Mouse (Mus musculus): ENCODE data around the gene Borcs8. TPM values are rescaled to one million over a fixed set of nuclear protein-coding genes. Genes with fewer than 3 reads are reported as not detected.
A peak's percentile ranks its signal among the peaks of the same experiment; 100 is the strongest.

Gene Borcs8
- polyA plus RNA-seq, 2 experiments, result 25.4 to 27.1 TPM

GRCm38 (mm10) chr8:70158069-70158853 is 19.0 kb downstream of the Borcs8 start:
- peak overlapping the region; percentile 42 to 63 for H3K4me3 ChIP-seq (ENCODE audit: insufficient read depth in 1 of 2, low read depth in 2 of 2, low read length in 2 of 2)
- no peaks in the 10 kb centered on the region for H3K36me3 ChIP-seq (replicated peaks; ENCODE audit: control insufficient read depth, insufficient read depth, low read depth)
- peak overlapping the region; percentile 84 for H3K4me2 ChIP-seq (ENCODE audit: low read depth)
- H3K4me1 ChIP-seq (replicated peaks; ENCODE audit: control insufficient read depth in 2 of 2, insufficient read depth in 2 of 2, low read length in 1 of 2), result peaks cover 0 to 2% of the 10 kb centered on the region in 2 experiments; a peak in 1 of 4 replicates
- H3K9me3 ChIP-seq (ENCODE audit: control insufficient read depth, low read length), result no peaks in the 10 kb centered on the region
- peak in 1 of 3 experiments; percentile 55 for DNase-seq (ENCODE audit: low read depth in 3 of 3, low spot score in 3 of 3)
- peak overlapping the region; percentile 43; the same call in 1 of the 2 replicates for H3K9ac ChIP-seq (replicated peaks)
- 7% methylated on average over 40 of the region's 40 CpGs for WGBS (ENCODE audit: insufficient replicate concordance)
- TF ChIP-seq EP300 (IDR thresholded peaks at IDR 0.05; ENCODE audit: low read depth) (no peak), CTCF (IDR thresholded peaks at IDR 0.05; ENCODE audit: low read depth) (no peak)
- no peaks in the 10 kb centered on the region; the same call in 1 of the 2 replicates for H3K27me3 ChIP-seq (ENCODE audit: control insufficient read depth, insufficient read depth, low read length)
- ATAC-seq (ENCODE audit: insufficient read depth), result peak; percentile 76
- no peak overlapping the region for H3K27ac ChIP-seq

DNA sequence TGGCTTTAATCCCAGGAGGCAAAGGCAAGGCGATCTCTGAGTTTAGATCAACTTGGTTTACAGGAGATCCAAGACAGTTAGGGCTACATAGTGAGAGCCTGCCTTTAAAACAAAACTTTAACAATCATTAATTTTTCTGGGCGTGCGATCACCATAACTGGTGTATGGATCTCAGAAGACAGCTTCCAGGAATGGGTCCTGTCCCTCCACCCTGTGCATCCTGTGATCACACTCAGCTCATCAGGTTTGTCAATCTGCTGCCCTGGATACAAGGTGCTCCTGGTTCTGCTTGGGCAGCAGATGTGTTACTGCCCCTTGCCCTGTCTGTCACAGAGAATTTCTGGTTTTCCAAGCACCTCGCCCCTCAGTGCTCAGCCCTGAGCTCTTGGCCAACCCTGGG is 19.9 kb downstream of the Borcs8 start:
- H3K36me3 ChIP-seq (replicated peaks; ENCODE audit: control insufficient read depth, insufficient read depth, low read depth), result no peaks in the 10 kb centered on the region
- WGBS (ENCODE audit: insufficient replicate concordance), result 65% methylated on average over 4 of the region's 4 CpGs
- H3K4me2 ChIP-seq (ENCODE audit: low read depth), result no peak overlapping the region
- no peaks in the 10 kb centered on the region; the same call in 1 of the 2 replicates for H3K27me3 ChIP-seq (ENCODE audit: control insufficient read depth, insufficient read depth, low read length)
- DNase-seq (ENCODE audit: low read depth in 3 of 3, low spot score in 3 of 3), result no peak
- no peaks in the 10 kb centered on the region for H3K9me3 ChIP-seq (ENCODE audit: control insufficient read depth, low read length)
- no peak overlapping the region for H3K4me3 ChIP-seq (ENCODE audit: insufficient read depth in 1 of 2, low read depth in 2 of 2, low read length in 2 of 2)
- H3K9ac ChIP-seq (replicated peaks), result no peak overlapping the region
- no peak overlapping the region for H3K27ac ChIP-seq
- H3K4me1 ChIP-seq (replicated peaks; ENCODE audit: control insufficient read depth in 2 of 2, insufficient read depth in 2 of 2, low read length in 1 of 2), result peaks cover 0 to 2% of the 10 kb centered on the region in 2 experiments; a peak in 1 of 4 replicates
- no peak for TF ChIP-seq EP300 (IDR thresholded peaks at IDR 0.05; ENCODE audit: low read depth)
- TF ChIP-seq CTCF (IDR thresholded peaks at IDR 0.05; ENCODE audit: low read depth), result no peak
- ATAC-seq (ENCODE audit: insufficient read depth), result no peak

DNA sequence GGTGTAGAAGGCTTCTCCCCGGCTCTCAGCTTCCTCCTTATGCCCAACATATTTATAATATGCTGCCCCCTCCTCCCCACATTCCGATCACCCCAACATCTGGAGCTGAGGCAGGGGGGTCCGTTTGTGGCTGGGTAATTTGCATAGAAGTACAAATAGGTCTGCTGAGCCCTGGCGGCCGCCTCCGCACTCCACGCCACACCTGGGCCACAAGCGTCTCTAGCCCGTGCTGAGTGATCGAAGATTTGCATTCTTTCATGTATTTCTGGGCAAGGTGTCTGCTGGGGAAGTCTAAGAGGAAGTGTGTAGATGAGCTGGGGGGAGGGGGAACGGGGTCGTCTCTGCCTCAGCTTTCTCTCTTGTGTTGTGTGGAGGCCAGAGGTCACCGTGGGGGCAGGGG is 20.7 kb downstream of the Borcs8 start:
- H3K36me3 ChIP-seq (replicated peaks; ENCODE audit: control insufficient read depth, insufficient read depth, low read depth), result no peaks in the 10 kb centered on the region
- peaks cover 0 to 2% of the 10 kb centered on the region in 2 experiments; a peak in 1 of 4 replicates for H3K4me1 ChIP-seq (replicated peaks; ENCODE audit: control insufficient read depth in 2 of 2, insufficient read depth in 2 of 2, low read length in 1 of 2)
- H3K27ac ChIP-seq, result no peak overlapping the region
- DNase-seq (ENCODE audit: low read depth in 3 of 3, low spot score in 3 of 3), result no peak
- TF ChIP-seq EP300 (IDR thresholded peaks at IDR 0.05; ENCODE audit: low read depth) (no peak), CTCF (IDR thresholded peaks at IDR 0.05; ENCODE audit: low read depth) (no peak)
- no peak overlapping the region for H3K4me2 ChIP-seq (ENCODE audit: low read depth)
- no peaks in the 10 kb centered on the region for H3K9me3 ChIP-seq (ENCODE audit: control insufficient read depth, low read length)
- H3K27me3 ChIP-seq (ENCODE audit: control insufficient read depth, insufficient read depth, low read length), result no peaks in the 10 kb centered on the region; the same call in 1 of the 2 replicates
- ATAC-seq (ENCODE audit: insufficient read depth), result no peak
- no peak overlapping the region for H3K4me3 ChIP-seq (ENCODE audit: insufficient read depth in 1 of 2, low read depth in 2 of 2, low read length in 2 of 2)
- WGBS (ENCODE audit: insufficient replicate concordance), result 36% methylated on average over 13 of the region's 13 CpGs
- no peak overlapping the region for H3K9ac ChIP-seq (replicated peaks)

- Histone ChIP-seq H3K4me2 (ENCODE audit: low read depth) (no peak overlapping the region), H3K27ac (no peak overlapping the region), H3K4me3 (ENCODE audit: insufficient read depth in 1 of 2, low read depth in 2 of 2, low read length in 2 of 2) (no peak overlapping the region), H3K27me3 (ENCODE audit: control insufficient read depth, insufficient read depth, low read length) (peaks cover 5% of the 10 kb centered on the region), H3K9me3 (ENCODE audit: control insufficient read depth, low read length) (no peaks in the 10 kb centered on the region), H3K9ac (replicated peaks) (no peak overlapping the region), H3K4me1 (replicated peaks; ENCODE audit: control insufficient read depth in 2 of 2, insufficient read depth in 2 of 2, low read length in 1 of 2) (peaks cover 0 to 2% of the 10 kb centered on the region in 2 experiments; a peak in 1 of 4 replicates), H3K36me3 (replicated peaks; ENCODE audit: control insufficient read depth, insufficient read depth, low read depth) (no peaks in the 10 kb centered on the region)
- WGBS (ENCODE audit: insufficient replicate concordance), result 69% methylated on average over 3 of the region's 3 CpGs
- DNase-seq (ENCODE audit: low read depth in 3 of 3, low spot score in 3 of 3), result no peak
- TF ChIP-seq EP300 (IDR thresholded peaks at IDR 0.05; ENCODE audit: low read depth) (no peak), CTCF (IDR thresholded peaks at IDR 0.05; ENCODE audit: low read depth) (no peak)
- ATAC-seq (ENCODE audit: insufficient read depth), result no peak
Observed at GRCm38 (mm10) chr8:70163316-70163715, 24.0 kb downstream of the Borcs8 start.

DNA sequence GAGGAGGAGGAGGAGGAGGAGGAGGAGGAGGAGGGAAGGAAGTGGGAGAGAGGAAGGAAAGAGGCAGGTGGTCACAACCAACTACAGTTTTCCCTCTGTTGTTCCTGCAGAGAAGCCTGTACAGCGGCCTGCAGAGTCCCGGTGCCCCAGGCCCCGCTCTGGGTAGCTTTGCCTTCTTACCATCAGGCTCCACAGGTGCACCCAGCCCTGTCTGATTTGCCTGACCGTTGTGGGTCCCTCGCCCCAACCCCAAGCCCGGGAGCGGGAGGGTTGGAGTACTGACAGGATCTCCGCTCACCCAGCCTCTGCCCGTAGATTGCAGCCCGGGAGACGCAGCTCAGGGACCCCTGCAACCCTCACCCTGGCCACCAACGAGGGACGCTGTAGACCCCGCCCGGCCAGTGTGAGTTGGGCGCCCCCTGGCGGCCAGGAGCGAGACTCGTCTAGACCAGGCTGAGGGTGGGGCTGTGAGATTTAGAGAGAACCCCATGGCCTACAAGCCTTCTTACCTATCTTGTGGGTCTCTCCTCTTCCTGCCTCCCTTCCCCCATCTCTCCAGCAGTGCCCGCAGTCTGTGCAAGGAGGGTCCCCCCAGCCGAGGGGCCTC is 27.3 kb downstream of the Borcs8 start:
- peak in 2 of 3 experiments; percentile 39 to 50 for DNase-seq (ENCODE audit: low read depth in 3 of 3, low spot score in 3 of 3)

More for the DNA sequence above, 27.3 kb downstream of the Borcs8 start:
- 4% methylated on average over 21 of the region's 21 CpGs for WGBS (ENCODE audit: insufficient replicate concordance)
- no peak overlapping the region for H3K4me3 ChIP-seq (ENCODE audit: insufficient read depth in 1 of 2, low read depth in 2 of 2, low read length in 2 of 2)
- no peak overlapping the region for H3K27ac ChIP-seq
- peak overlapping the region; percentile 50 for H3K4me2 ChIP-seq (ENCODE audit: low read depth)
- H3K27me3 ChIP-seq (ENCODE audit: control insufficient read depth, insufficient read depth, low read length), result peaks cover 5% of the 10 kb centered on the region
- H3K4me1 ChIP-seq (replicated peaks; ENCODE audit: control insufficient read depth in 2 of 2, insufficient read depth in 2 of 2, low read length in 1 of 2), result peaks cover 6 to 18% of the 10 kb centered on the region in 2 experiments; a peak in 3 of 4 replicates
- TF ChIP-seq CTCF (IDR thresholded peaks at IDR 0.05; ENCODE audit: low read depth) (peak; percentile 98), EP300 (IDR thresholded peaks at IDR 0.05; ENCODE audit: low read depth) (no peak)
- H3K9me3 ChIP-seq (ENCODE audit: control insufficient read depth, low read length), result no peaks in the 10 kb centered on the region
- no peaks in the 10 kb centered on the region for H3K36me3 ChIP-seq (replicated peaks; ENCODE audit: control insufficient read depth, insufficient read depth, low read depth)
- peak; percentile 66; the same call in 1 of the 2 replicates for ATAC-seq (ENCODE audit: insufficient read depth)
- H3K9ac ChIP-seq (replicated peaks), result no peak overlapping the region

Data from liver, embryonic 14.5 days (tissue).